Mouse (Mus musculus) B cell, adult 62 days (primary cell): ENCODE measurements around the gene Exosc6. TPM values are rescaled to one million over a fixed set of nuclear protein-coding genes. Genes with fewer than 3 reads are reported as not detected.

Source experiments
- total RNA-seq: library from RNA; stranded (reverse); gene quantifications from 4 replicates; pipeline ENCODE4 v1.2.4, GENCODE M21; 2023

Exosc6 gene
- 8.2 to 10.0 TPM (median 8.9 TPM) in 4 replicates for total RNA-seq

GRCm38 (mm10) chr8:111056158-111056663, at the start of gene Exosc6:
TSS of gene Exosc6 (plus strand) at chr8:111056339.

GRCm38 (mm10) chr8:111031572-111031971, 24.6 kb upstream of the Exosc6 start, which contains the start of gene Ddx19b:
TSS of gene Ddx19b (minus strand) at chr8:111031751.

GRCm38 (mm10) chr8:111032916-111033315, 23.2 kb upstream of the Exosc6 start, which contains the start of gene Aars:
TSS of gene Aars (plus strand) at chr8:111033144.

GRCm38 (mm10) chr8:111092326-111092725, 36.2 kb downstream of the Exosc6 start, which contains the start of gene Clec18a:
TSS of gene Clec18a (minus strand) at chr8:111092426.

GRCm38 (mm10) chr8:111093865-111094718, 38.0 kb downstream of the Exosc6 start, which contains the start of gene Pdpr:
TSS of gene Pdpr (plus strand) at chr8:111094630.

Other genes starting within 250 kb of the Exosc6 start
- gene Cog4, start 209.7 kb upstream of the Exosc6 start, total RNA-seq: 62.3 to 72.4 TPM (median 68.4 TPM) in 4 replicates
- 181 to 187 TPM (median 184 TPM) in 4 replicates for gene Sf3b3, start 209.6 kb upstream of the Exosc6 start, total RNA-seq
- 14.0 to 17.4 TPM (median 16.4 TPM) in 4 replicates for gene Fuk, start 153.9 kb upstream of the Exosc6 start, total RNA-seq
- gene St3gal2, start 136.4 kb upstream of the Exosc6 start, total RNA-seq: 23.6 to 29.5 TPM (median 27.0 TPM) in 4 replicates
- 72.2 to 82.0 TPM (median 80.5 TPM) in 4 replicates for gene Ddx19a, start 58.5 kb upstream of the Exosc6 start, total RNA-seq
- gene Ddx19b, start 24.6 kb upstream of the Exosc6 start, total RNA-seq: 17.9 to 19.5 TPM (median 19.2 TPM) in 4 replicates
- 41.5 to 51.6 TPM (median 44.6 TPM) in 4 replicates for gene Aars, start 23.2 kb upstream of the Exosc6 start, total RNA-seq
- gene Clec18a, start 36.1 kb downstream of the Exosc6 start, total RNA-seq: not detected in 4 replicates
- gene Pdpr, start 38.3 kb downstream of the Exosc6 start, total RNA-seq: 21.2 to 25.3 TPM (median 22.4 TPM) in 4 replicates
- gene Glg1, start 202.9 kb downstream of the Exosc6 start, total RNA-seq: 66.1 to 73.5 TPM (median 71.3 TPM) in 4 replicates
- 30.3 to 31.2 TPM (median 31.1 TPM) in 4 replicates for gene Rfwd3, start 243.9 kb downstream of the Exosc6 start, total RNA-seq